Mouse (Mus musculus): Measurements from ENCODE around the gene Smim1.

- TF ChIP-seq EP300 (IDR thresholded peaks at IDR 0.05; ENCODE audit: low read depth) (no peak), CTCF (IDR thresholded peaks at IDR 0.05; ENCODE audit: low read depth) (no peak)
Measured at GRCm38 (mm10) chr4:154071521-154071920, 45.5 kb upstream of the Smim1 start.
